Mouse (Mus musculus) erythroblast, embryonic 14.5 days (primary cell): ENCODE data around the gene Atxn7l3.

ENCODE experiments used
- GATA1 ChIP-seq: IDR thresholded peaks from 2 replicates; pipeline ENCODE4 v1.6.1; 2012; ENCODE audit warnings: low read length, inconsistent platforms, mixed read lengths
- TAL1 ChIP-seq: IDR thresholded peaks from 3 replicates; pipeline ENCODE4 v1.6.1; 2012; ENCODE audit warnings: low read length, inconsistent platforms, mixed read lengths

- TF ChIP-seq GATA1, result no peak
- TF ChIP-seq TAL1, result no peak
Observed at GRCm38 (mm10) chr11:102337921-102338320, 41.5 kb upstream of the Atxn7l3 start.
